Mouse (Mus musculus) inflammation-experienced regulatory T-cells, adult 6 months (primary cell): ENCODE data around the gene B4galt2. TPM values are rescaled to one million over a fixed set of nuclear protein-coding genes. Genes with fewer than 3 reads are reported as not detected.

Experiments used
- ATAC-seq: one replicate; pipeline ENCODE4 v1.8.0; 2017
- polyA plus RNA-seq, 3 experiments: library from polyadenylated mRNA; unstranded; fragments of 100-300 nt; shearing (Covaris generic); gene quantifications; one replicate each; pipeline ENCODE4 v1.2.1; 2017

Gene B4galt2
- polyA plus RNA-seq, 3 experiments from 2014 or later: not detected

GRCm38 (mm10) chr4:117834457-117834844 lies 48.8 kb downstream of the B4galt2 start, which contains the start of gene Slc6a9:
Gene Slc6a9, plus strand, starts transcription at chr4:117834506.
- ATAC-seq: no peak

DNA sequence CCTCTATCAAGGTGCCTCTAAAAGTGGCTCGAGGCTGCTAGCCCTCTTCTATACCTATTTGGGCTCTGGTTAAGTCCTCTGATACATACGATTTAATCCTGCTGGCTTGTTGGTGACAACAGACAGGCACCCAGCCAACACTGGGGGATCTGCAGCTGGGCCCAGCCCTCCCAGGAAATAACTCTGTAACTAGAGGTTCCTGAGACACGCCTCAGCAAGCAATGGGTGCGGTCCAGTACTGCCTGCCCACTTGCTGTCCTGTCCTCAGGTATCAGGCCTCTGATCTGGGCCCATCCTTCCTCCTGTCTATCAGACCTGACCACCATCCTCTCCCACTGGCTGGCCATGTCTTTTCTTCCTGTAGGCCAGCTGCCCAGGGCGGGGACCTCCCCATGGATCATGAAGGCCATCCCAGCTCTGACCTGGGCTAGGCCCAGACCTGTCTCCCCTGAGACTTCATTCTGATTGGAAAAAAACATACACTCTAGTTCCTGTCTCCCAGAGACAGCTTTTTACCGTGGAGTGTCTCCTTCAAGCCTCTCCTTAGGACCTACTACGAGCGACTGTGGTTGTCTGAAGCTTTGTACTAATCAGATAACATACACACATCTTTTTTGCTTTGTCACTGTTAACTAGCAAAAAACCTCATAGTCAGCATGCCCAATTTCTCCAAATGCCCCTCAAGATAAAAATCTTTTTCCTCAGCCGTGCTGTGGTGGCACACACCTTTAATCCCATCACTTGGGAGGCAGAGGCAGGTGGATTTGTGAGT lies 51.2 kb downstream of the B4galt2 start:
- ATAC-seq: no peak

DNA sequence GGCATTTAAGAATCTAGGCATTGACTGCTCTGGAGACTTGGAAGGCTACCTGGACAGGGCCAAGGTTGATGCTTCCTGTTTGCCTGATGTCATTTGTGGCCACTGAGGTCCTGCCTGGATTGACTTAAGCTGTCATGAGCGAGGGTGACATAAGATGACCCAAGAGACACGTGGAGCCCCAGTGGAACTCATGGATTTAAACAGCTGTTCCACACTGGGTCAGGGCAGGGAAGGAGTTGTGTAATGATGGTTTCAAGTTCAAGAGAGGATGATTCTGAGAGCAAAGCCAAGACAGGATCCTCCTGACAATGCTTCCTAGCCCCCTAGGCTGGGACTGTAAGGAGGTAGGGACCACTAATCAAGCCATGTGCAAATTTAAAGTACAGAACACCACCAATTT lies 51.8 kb downstream of the B4galt2 start:
- no peak for ATAC-seq

DNA sequence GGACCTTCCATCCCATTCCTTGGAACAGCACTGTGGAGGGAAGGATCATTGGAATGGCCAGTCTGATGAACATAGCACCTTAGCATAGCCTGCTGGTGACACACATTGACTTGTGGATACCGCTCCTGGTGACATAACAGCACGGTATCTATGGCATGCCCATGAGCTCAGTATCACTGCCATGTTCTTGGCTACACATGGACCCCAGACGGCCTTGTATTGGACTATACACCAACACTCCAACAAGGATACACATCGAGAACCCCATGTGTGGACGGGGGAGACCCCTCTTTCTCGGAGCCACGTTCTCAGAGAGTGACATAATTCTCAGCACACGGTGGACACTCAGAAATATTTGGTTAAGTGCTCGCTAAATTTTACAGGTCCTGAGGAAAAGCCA lies 52.5 kb downstream of the B4galt2 start:
- no peak for ATAC-seq

- ATAC-seq: no peak
Measured at GRCm38 (mm10) chr4:117830124-117830551, 53.1 kb downstream of the B4galt2 start.

DNA sequence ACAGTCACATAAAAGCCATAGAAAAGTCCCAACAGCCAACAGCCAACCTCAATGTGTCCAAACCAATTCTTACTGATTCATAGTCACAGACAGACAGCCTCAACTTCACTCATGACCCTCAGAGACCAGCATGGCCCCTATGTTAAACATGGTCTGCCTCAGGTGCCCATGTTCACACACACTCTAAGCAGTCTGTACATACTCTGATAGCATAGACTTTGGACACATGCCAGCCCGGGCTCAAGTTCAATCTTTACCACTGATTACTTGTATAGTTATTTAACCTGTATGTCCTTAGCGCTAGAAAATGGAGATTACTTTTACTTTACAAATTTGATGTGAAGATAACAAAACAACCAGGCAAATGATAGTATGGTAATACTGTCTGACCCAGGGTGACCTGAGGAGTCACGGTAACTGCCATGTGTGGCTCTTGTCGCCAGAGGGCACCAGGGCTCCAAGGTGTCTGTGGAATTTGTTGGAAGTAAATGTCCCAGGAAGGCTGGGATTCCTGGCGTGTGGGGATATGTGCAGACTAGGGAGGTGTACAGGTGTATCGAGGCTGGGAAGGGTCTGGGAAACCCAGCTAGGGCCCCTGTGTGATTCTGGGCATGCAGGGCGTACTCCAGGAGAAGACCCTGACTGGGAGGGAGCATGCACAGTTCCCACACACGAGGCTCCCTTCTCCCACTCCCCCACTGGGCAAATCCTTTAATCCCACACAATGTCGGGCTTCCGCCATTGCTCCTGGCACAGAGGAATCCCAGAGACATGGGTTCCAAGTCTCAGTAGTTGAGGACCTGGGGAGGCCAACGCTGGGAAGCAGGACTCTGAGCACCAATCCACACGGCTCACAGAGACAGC lies 53.8 kb downstream of the B4galt2 start:
- no peak for ATAC-seq

DNA sequence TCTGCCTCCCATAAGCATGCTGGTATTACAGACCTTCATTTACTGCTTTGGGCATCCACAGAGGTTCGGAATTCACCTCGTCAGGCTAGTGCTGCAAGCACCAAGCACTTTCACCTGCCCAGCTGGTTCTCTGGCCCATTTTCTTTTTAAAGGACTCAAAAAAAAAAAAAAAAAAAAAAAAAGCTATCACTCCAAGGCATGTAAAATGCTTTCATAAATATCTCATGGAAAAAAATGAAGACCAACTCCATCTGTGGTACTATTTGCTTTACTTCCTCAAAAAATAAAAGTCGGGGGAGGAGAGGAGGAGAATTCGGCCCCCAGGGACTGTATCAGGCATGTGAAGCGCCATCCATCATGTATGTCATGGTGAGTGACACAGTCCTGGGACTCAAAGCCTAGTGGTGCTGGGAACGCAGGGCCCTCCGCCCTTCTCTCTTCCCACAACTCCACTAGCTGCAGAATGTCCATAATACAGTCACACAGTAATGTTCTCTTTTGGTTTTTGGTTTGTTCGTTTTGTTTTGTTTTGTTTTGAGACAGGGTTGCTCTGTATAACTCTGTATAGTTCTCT lies 54.6 kb downstream of the B4galt2 start:
- no peak for ATAC-seq

Other genes starting within 250 kb of the B4galt2 start
- gene Dmap1, start 201.2 kb downstream of the B4galt2 start, polyA plus RNA-seq: 10 to 100 TPM; 19.5 to 27.7 (median 21.6) TPM
- not detected for gene Gm12845, start 159.1 kb downstream of the B4galt2 start, polyA plus RNA-seq
- under 1 TPM in 1 of 3 experiments, not detected in 2; 0.15 TPM for gene Klf17, start 117.8 kb downstream of the B4galt2 start, polyA plus RNA-seq
- not detected for gene Slc6a9, start 49.0 kb downstream of the B4galt2 start, polyA plus RNA-seq
- gene Ccdc24, start 10.9 kb downstream of the B4galt2 start, polyA plus RNA-seq: not detected
- 100 to 1,000 TPM in 1 of 3 experiments, 10 to 100 TPM in 2; 75.7 to 115 (median 83.2) TPM for gene Atp6v0b, start 3.8 kb upstream of the B4galt2 start, polyA plus RNA-seq
- 10 to 100 TPM; 20.1 to 32.4 (median 23.9) TPM for gene Dph2, start 8.5 kb upstream of the B4galt2 start, polyA plus RNA-seq
- gene Ipo13, start 31.5 kb upstream of the B4galt2 start, polyA plus RNA-seq: 10 to 100 TPM; 11.3 to 13.9 (median 12.7) TPM
- gene Artn, start 46.3 kb upstream of the B4galt2 start, polyA plus RNA-seq: not detected